Mouse (Mus musculus) thymus, adult 2 months (tissue): ENCODE results near the gene Kdm4b. TPM values are rescaled to one million over a fixed set of nuclear protein-coding genes. Genes with fewer than 3 reads are reported as not detected.

Experiments
- DNase-seq: peaks from one replicate; pipeline ENCODE4 v3.0.0; 2021
- H3K27ac ChIP-seq: fragments of 200-500 bp; 2 replicates; pipeline ENCODE4 v1.5.1; 2012; ENCODE audit warnings: low read length, control low read depth; ENCODE audit not compliant: control insufficient read depth, insufficient read depth
- H3K27me3 ChIP-seq: fragments of 200-500 bp; 2 replicates; pipeline ENCODE4 v1.6.1; 2012; ENCODE audit warnings: mild to moderate bottlenecking, low read length, moderate library complexity, mixed read lengths; ENCODE audit not compliant: control insufficient read depth, insufficient read depth
- H3K36me3 ChIP-seq: fragments of 200-500 bp; 2 replicates; pipeline ENCODE4 v1.6.1; 2012; ENCODE audit warnings: mild to moderate bottlenecking, low read length, moderate library complexity; ENCODE audit not compliant: control insufficient read depth, insufficient read depth
- H3K4me1 ChIP-seq: fragments of 200-500 bp; replicated peaks from 2 replicates; pipeline ENCODE4 v1.6.1; 2012; ENCODE audit warnings: low read length; ENCODE audit not compliant: control insufficient read depth, insufficient read depth
- H3K4me3 ChIP-seq: fragments of 200-500 bp; 2 replicates; pipeline ENCODE4 v1.5.1; 2012; ENCODE audit warnings: mild to moderate bottlenecking, low read length, control low read depth, moderate library complexity; ENCODE audit not compliant: control insufficient read depth, insufficient read depth
- CTCF ChIP-seq: fragments of 200-500 bp; IDR thresholded peaks from 2 replicates; pipeline ENCODE4 v1.5.1; 2012; ENCODE audit warnings: mild to moderate bottlenecking, control low read depth, low read length, moderate library complexity, borderline replicate concordance; ENCODE audit not compliant: control insufficient read depth, poor library complexity, insufficient read depth; ENCODE audit errors: extremely low read depth
- POLR2A ChIP-seq: fragments of 200-500 bp; IDR thresholded peaks from 2 replicates; pipeline ENCODE4 v1.6.1; 2012; ENCODE audit warnings: mild to moderate bottlenecking, low read length, control low read depth, moderate library complexity; ENCODE audit not compliant: control insufficient read depth, poor library complexity, insufficient read depth; ENCODE audit errors: extremely low read depth
- WGBS: fragments of 180-500 bp; shearing (Covaris S2); methylation state at CpG from one replicate; pipeline ENCODE4 v1.1.7; 2018; 5-methylcytosine and 5-hydroxymethylcytosine counted together
- polyA plus RNA-seq: library from polyadenylated mRNA; depleted of rRNA; stranded (reverse); fragments of >200 nt; gene quantifications from 2 replicates; pipeline ENCODE4 v1.2.3, GENCODE M21; 2012

Gene Kdm4b
- polyA plus RNA-seq, 1 experiment = 94.1 TPM

DNA sequence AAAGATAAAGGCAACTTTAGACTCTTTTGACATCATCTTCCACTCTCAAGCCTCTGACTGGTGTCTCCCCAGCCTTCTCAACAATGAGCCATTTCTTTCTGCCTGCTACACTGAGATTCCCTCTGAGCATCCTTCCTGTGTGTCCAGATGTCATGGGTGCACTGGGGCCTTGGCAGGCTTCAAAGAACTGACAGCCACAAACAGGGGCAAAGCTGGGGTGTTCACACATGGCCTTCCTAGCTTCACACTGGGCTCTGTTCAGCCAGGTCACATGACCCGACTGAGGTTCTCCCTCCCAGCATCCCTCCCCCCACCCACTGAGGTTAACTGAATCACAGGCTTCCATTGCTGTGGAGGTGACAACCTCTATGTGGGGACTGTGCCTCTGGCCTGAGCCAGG, 29.7 kb upstream of the Kdm4b start:
- 22% methylated on average over 1 of the region's 1 CpGs for WGBS
- TF ChIP-seq POLR2A = no peak
- no peak for TF ChIP-seq CTCF
- Histone ChIP-seq H3K4me3 (no peak overlapping the region), H3K36me3 (no peaks in the 10 kb centered on the region), H3K27me3 (no peaks in the 10 kb centered on the region), H3K27ac (no peak overlapping the region), H3K4me1 (peaks cover 46% of the 10 kb centered on the region)
- peak; percentile 28 for DNase-seq

DNA sequence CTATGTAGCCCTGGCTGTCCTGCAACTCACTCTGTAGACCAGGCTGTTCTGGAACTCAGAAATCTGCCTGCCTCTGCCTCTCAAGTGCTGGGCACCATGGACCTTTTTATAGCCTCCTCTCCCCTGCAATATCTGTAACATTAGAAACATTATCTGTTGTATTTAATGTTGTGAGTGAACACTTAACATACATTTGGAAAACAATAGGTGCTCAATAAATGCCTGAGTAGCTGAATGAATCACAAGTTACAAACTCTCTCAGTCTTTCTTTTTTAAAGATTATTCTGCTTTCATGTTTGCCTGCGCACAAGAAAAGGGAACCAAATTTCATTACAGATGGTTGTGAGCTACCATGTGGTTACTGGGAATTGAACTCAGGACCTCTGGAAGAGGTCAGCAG, 27.6 kb upstream of the Kdm4b start:
- DNase-seq = no peak
- TF ChIP-seq CTCF = no peak
- no peak for TF ChIP-seq POLR2A
- H3K27me3 ChIP-seq = no peaks in the 10 kb centered on the region
- H3K4me1 ChIP-seq = peaks cover 34% of the 10 kb centered on the region
- no peak overlapping the region for H3K27ac ChIP-seq
- WGBS = 94% methylated on average over 1 of the region's 1 CpGs
- no peaks in the 10 kb centered on the region for H3K36me3 ChIP-seq
- no peak overlapping the region for H3K4me3 ChIP-seq

DNA sequence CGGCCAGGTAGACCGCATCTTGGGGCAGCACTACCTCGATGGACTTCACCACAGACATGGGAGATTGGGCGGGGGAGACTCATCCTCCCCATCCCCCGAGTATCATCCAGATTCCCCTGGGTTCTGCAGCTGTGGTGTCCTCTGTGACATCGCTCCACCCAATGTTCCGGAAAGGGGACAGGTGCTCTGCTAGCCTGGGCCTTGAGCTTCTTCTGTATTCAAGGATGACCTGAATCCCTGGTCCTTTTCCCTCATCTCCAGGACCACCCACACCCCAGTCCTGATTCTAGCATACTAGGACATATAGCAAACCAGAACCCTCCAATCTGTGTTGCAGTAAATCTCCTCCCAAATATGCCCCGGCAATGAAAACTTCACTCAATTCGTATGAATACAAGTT, 25.7 kb upstream of the Kdm4b start, which contains the start of gene Arrdc5:
Gene Arrdc5 (minus strand): TSS at position 101 of the 400 bp plus-strand sequence.
- no peak for DNase-seq
- 94% methylated on average over 9 of the region's 9 CpGs for WGBS
- no peak within 1 kb of the TSS for H3K27ac ChIP-seq
- no peaks in the 10 kb centered on the region for H3K36me3 ChIP-seq
- no peak for TF ChIP-seq CTCF
- no peak for TF ChIP-seq POLR2A
- no peak within 1 kb of the TSS for H3K4me3 ChIP-seq
- H3K27me3 ChIP-seq = no peaks in the 10 kb centered on the region
- H3K4me1 ChIP-seq = peaks cover 29% of the 10 kb centered on the region

DNA sequence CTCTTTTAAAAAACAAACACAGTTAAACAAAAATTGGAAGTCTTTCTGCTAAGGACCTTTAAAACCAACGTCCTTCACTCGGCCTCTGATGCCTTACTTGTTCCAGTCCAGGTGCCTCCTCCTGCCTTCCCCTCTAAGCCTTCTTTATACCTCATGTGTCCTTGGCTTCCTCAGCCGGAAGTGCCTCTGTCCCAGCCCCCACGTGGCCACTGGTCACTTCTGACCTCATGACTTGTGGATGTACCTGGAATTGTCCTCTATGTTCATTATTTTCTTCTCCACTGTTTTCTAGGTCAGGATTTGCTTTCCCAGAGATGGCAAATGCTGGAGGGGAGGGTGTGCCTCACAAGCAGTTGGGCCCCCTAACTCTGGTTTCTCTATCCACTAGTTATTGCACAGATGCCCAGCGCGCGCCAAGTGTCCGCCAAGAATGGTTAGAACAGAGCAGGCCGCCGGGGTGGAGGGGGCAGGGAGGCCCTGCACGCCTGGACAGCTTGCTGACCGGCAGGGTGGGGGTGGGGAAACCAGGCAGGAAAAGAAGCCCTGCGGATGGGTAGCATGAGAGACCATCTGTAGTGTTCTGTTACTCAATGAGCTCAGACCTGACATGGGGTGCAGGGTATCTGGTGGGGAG, 23.4 kb upstream of the Kdm4b start:
- 80% methylated on average over 13 of the region's 13 CpGs for WGBS
- H3K27ac ChIP-seq = no peak overlapping the region
- H3K36me3 ChIP-seq = no peaks in the 10 kb centered on the region; the same call in 1 of the 2 replicates
- no peaks in the 10 kb centered on the region for H3K27me3 ChIP-seq
- peaks cover 30% of the 10 kb centered on the region for H3K4me1 ChIP-seq
- DNase-seq = no peak
- TF ChIP-seq CTCF = no peak
- no peak for TF ChIP-seq POLR2A
- no peak overlapping the region for H3K4me3 ChIP-seq

DNA sequence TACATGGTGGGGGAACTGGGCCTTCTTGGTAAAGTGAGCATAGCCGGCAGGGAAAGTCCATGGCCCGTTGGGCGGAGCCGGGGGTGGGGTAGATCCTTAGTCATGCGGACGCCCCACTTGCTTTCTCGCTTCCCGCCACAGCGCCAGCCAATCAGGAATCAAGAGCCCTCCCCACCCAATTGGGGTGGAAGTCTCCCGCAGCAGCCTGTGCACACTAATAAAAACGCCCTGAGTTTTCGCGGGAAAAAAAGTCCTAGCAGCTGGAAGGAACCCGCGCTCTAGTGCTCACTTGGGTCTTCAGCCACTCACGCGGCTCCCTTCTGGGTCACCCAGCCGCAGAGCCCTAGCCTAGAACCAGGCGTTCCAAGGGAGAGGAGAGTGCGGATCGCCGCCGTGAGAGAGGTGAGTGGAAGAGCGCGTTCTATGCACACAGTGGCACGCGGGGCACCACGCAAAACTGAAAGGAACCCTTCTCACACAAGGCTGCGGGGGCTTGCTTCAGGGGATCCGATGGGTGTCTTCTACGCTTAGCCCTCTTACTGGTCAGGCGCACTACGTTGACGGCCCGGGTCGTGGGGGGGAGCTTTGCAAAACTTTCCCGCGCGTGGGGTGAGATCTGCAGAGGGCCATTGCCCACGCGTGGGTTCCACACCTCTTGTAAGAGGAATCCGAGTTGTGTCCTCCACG, 22.6 kb upstream of the Kdm4b start, which contains the start of gene Uhrf1:
Gene Uhrf1 (plus strand): TSS at position 162 of the 687 bp plus-strand sequence.
- Histone ChIP-seq H3K4me1 (peaks cover 28% of the 10 kb centered on the region), H3K27ac (no peak within 1 kb of the TSS), H3K36me3 (peaks cover under 1% of the 10 kb centered on the region; the same call in 1 of the 2 replicates), H3K4me3 (peak within 1 kb of the TSS; percentile 68), H3K27me3 (no peaks in the 10 kb centered on the region)
- under 1% methylated on average over 43 of the region's 43 CpGs for WGBS
- TF ChIP-seq POLR2A (no peak), CTCF (no peak)
- DNase-seq = peak; percentile 81

DNA sequence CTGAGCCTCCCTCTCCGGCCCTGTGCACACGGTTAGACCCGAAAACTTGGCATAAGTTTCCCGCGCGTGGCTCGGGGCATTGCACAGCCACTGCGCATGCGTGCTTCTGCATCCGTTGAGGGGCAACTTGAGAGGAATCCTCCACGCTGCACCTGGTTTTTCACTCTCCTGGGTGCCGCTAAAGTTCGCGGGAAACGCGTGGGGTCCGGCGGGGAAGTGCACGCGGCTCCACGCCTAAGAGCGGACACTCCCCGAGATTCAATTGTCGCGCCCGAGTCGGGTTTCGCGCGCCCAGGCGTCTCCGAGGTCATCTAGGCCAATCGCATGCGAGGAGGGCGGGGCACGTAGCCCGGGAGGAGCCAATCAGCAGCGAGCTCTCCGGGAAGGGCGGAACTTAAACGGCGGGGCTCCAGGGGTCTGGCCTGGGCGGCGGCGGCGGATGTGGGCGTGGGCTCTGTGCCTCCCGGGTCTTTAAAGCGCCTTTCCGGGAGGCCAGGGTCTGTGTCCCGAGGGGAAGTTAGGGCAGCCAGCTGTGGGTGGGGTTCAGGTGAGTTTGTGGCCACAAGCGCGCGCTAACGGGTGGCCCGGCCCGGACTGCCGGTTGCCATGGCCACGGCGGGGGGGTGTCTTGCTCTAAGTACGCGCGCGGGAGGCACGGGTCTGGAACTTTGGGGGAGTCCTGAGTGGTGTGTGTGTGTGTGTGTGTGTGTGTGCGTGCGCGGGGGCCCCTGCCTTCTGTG, 21.8 kb upstream of the Kdm4b start:
- WGBS = under 1% methylated on average over 66 of the region's 68 CpGs
- TF ChIP-seq POLR2A (peak; percentile 29; the same call in 1 of the 2 replicates), CTCF (peak; percentile 37; the same call in 1 of the 2 replicates)
- peak; percentile 97 for DNase-seq
- H3K36me3 ChIP-seq = peaks cover 8% of the 10 kb centered on the region
- H3K27me3 ChIP-seq = no peaks in the 10 kb centered on the region
- H3K4me1 ChIP-seq = peaks cover 28% of the 10 kb centered on the region
- no peak overlapping the region for H3K27ac ChIP-seq
- H3K4me3 ChIP-seq = peak overlapping the region; percentile 68
